Mouse (Mus musculus) left cerebral cortex, adult 18-20 months (tissue): ENCODE measurements around the gene E4f1. TPM values are rescaled to one million over a fixed set of nuclear protein-coding genes. Genes with fewer than 3 reads are reported as not detected.

Experiments
- DNase-seq, 2 experiments: peaks; one replicate each; pipeline ENCODE4 v3.0.0; 2021 to 2022; ENCODE audit warnings: low spot score in 2 of 2, mixed read lengths in 1 of 2
- long read RNA-seq, 2 experiments: library from polyadenylated mRNA; stranded (forward); transcript quantifications; one replicate each; pipeline ENCODE4 v2.0.0; 2021
- total RNA-seq, 2 experiments: library from RNA; stranded (reverse); gene quantifications; 2 replicates each; pipeline ENCODE4 v1.2.3; 2021

Gene E4f1
- total RNA-seq: 10 to 100 TPM; 32.5 to 34.3 TPM
- long read RNA-seq, experiment 1, transcript E4f1-201 (14 exons, 2,574 nt): major isoform, 5 of 47 reads
- long read RNA-seq, experiment 1, partial matches to known transcripts: 10 of 47 reads
- long read RNA-seq, experiment 1, other reads (novel, unspliced or antisense): 31 of 47 reads
- long read RNA-seq, experiment 2, partial matches to known transcripts: 6 of 26 reads
- long read RNA-seq, experiment 2, other reads (novel, unspliced or antisense): 18 of 26 reads

DNA sequence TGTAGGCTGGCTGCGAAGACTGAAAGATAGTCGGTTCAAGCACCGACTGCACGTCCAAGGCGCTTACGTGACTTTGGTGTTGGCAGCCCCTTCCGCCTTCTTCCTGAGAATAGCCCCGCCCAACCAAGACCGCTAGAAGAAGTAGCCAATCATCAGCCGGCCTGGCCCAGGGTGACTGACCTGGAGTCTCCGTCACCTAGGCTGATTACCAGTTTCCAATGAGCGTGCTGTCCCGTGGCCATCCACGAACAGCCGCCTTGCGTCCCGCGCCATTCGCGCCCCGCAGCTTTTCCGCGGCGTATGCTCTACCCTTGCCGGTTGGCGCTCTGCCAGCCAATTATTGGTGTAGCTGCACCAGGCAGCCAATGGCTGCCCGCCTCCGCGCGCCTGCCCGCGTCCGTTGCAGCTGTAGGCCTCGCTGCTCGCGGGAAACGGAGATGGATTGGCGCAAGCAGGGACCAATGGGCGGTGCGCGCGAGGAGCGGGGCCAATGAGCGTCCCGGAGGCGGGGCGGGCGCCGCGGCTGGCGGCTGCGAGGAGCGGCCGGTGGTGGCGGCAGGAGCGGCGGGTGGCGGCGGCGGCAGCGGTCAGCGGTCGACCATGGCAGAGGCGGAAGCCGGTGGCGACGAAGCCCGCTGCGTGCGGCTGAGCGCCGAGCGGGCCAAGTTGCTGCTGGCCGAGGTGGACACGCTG lies at the start of gene E4f1, which contains the start of gene Pgp:
E4f1 (minus strand) TSS at position 404 of the 693 bp plus-strand sequence.
Pgp (plus strand) TSS at position 483 of the 693 bp plus-strand sequence.
- peak; percentile 99 to 100 for DNase-seq

DNA sequence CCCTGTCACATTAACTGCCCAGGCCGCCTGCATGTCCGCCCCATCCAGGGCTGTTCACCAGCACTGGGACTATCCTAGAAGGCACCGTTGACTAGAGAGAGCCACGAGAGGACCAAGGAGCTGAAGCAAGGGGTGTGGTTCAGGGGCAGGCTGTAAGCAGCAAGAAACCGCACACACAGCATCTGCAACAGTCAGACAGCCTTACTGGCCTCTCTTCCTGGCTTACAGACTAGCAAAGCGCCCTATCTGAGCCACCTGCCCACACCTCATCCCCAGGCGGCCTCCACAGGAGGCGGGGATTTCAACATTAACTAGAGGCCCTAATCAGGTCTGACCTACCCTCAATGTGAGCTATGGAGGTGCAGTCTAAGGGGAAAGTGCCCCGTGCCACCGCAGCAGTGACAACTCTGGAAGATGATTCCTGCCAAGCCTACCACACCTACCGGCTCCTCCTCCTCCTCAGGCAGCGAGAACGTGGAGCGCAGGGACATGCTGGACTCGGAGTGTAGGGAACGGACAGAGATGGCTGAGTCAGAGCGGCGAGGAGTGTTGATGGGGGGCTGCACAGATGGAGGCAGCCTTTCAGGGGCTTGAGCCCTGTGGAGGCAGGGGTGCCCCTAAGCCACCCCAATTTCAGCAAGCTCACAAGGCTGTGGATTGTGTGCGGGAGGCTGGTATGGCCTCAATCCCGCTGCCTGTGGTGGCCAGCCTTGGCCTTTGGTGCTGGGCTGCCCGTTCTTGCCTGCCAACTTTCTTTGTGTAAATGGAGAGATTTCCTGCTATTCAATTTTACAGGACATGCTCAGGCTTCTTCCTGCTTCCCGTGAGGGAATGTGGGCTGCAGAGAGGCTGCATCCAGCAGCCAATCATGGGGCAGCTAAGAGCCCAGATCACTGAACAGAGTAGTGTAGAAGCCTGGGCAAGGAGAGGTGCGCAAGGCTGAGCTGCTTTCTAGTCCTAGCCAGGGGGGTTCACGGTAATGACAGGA lies 44.5 kb upstream of the E4f1 start:
- no peak for DNase-seq

DNA sequence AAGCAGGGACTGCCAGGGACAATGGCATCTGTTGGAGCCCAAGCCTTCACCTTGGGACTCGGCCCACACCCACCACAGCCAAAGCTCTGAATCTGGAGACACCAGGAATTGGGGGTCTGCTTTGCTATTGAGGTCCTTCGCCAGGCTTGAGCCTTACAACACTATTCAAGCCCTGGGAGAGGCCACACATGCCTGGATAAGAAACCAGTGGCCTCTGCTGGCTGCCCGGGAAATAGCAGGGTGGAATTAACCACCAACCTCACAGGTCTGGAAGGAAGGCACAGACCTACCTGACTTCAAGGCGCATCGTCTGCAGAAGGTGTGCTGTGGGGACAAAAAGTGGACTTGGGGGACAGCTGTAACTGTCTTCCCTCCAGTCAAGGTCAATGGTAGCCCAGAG lies 43.5 kb upstream of the E4f1 start:
- DNase-seq: peak; percentile 73 to 79

DNA sequence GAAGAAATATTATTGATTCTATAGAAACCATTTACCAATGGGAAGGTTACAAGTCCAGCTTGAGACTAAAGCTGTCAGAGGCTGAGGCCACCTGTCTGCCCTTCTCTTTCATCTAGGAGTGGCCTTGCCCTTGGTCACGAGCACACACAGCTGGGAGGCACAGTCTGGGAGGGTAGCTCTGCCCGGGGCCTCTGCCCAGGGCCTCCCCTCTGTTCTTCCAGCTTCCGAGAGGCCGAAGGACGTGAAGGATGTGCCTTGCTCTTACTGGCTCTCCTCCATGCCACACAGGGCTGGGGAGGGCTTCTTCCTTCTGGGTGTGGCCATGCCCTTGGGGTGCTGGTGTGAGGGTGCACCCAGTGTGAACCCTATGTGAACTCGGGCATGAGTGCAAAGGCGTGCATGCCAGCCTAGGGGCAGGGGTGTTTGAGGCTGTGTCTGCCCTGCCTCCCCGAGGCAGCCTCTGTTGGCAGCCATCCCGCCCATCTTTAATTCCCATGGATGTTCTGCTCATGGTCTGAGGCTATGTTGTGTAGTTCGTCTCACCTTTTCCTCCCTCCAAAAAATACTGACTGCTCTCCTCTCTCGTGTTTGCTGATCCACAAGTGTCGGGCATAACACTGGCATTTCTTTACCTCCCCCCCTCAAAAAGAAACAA lies 37.8 kb upstream of the E4f1 start:
- DNase-seq: no peak

DNA sequence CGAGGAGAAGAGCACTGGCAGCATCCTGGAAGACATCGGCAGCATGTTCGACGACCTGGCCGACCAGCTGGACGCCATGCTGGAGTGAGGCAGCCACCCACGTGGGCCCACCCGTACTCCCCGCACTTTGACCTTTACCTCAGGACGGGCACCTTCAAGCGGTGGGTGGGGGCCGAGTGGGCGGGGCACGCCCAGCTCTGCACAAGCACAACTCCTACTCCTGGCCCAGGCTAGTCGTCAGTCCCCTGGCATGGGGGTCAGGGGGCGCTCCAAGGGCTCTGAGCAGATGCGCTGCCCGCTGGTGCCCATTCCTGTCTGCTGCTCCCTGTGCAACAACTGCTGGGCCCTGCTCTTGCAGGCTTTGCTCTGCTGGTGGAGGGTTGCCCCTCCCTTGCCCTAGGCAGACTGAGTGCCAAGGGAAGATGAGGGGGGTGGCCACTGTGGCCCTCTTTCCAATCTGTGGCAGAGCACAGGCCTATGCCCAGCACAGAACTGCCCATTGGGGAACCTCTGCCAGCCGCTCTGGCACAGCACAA lies 37.1 kb upstream of the E4f1 start:
- DNase-seq: no peak

DNA sequence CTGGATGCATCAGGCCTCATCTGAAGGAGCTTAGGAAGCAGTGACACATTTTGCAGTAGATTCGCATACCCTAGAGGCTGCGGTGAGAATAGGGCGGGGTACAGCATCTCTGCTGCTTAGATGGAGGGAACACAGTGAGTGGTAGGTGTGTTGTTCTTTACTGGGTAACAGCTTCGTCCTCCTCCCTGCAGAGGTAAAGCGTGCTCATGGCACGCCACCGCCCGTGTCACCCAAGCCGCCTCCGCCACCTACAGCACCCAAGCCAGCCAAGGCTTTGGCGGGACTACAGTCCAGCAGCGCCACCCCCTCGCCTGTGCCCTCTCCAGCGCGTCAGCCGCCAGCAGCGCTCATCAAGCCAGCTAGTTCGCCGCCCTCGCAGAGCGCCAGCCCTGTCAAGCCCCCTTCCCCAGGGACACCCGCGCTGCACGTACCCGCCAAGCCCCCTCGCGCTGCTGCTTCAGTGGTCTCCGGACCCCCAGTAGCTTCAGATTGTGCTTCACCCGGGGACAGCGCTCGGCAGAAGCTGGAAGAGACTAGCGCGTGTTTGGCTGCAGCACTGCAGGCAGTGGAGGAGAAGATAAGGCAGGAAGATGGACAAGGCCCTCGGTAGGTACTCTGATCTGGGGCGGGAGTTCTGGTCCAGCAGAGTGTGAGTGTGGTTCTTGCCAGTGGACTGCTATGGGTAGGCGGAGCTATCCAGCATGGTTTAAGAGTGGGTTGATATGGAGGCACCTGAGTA lies 36.4 kb upstream of the E4f1 start:
- peak; percentile 74 to 82 for DNase-seq

DNA sequence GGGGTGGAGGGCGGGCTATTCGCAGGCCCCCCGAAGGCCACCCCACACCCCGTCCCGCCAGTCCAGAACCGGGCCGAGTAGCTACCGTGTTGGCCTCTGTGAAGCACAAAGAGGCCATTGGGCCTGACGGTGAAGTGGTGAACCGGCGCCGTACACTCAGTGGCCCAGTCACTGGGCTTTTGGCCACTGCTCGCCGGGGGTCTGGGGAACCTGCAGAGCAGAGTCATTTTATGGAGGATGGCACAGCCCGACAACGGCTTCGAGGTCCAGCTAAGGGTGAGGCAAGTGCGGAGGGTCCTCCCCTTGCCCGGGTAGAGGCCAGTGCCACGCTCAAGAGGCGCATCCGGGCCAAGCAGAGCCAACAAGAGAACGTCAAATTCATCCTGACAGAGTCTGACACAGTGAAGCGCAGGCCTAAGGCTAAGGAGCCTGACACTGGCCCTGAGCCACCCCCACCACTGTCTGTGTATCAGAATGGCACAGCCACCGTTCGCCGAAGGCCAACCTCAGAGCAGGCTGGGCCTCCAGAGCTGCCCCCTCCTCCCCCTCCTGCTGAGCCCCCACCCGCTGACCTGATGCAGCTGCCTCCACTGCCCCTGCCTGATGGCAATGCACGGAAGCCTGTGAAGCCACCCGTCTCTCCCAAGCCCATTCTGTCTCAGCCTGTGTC lies 35.3 kb upstream of the E4f1 start:
- no peak for DNase-seq

DNA sequence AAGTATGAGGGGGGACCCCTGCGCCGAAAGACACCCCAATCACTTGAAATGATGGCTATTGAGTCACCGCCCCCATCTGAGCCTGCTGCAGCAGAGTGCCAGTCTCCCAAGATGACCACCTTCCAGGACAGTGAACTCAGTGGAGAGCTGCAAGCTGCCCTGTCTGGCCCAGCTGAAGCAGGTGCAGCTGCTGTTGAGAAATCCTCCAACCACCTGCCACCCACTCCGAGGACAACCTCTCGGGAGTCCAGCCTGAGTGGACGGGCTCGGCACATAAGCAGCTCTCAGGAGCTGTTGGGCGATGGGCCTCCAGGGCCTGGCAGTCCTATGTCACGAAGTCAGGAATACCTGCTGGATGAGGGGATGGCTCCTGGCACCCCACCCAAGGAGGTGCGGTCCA lies 34.0 kb upstream of the E4f1 start:
- DNase-seq: no peak

DNA sequence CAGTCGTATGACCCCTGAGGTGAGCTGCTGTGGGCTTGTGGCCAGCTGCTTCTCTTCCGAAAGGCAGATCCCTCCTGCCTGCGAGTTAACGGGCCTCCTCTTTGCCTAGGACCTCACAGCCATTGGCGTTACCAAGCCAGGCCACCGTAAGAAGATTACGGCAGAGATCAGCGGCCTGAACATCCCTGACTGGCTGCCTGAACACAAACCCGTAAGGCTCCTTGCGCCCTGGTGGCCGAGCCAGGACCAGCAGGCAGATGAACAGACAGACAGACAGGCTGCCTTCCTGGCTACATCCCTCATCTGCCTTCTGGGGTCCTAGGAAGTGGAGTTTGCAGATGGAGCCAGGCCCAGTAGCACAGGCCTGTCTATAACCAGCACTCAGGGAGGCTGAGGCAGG lies 32.1 kb upstream of the E4f1 start:
- DNase-seq: no peak

DNA sequence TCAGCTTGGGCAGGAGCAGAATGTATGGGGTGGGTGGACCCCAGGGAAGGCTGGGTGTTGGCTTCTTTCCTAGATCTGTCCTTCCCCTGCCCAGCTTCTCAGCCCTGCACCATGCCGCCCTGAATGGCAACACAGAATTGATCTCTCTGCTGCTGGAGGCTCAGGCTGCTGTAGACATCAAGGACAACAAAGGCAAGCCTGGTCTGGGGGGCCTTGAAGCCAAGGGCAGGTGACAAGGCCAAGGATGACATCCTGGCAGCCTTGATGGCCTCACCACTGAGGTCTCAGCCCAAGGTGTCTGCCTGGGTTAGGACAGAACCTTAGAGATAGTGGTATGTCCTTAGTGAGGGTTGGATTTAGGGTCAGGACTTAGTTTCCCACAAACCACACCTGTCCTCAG lies 25.9 kb upstream of the E4f1 start:
- DNase-seq: no peak

DNA sequence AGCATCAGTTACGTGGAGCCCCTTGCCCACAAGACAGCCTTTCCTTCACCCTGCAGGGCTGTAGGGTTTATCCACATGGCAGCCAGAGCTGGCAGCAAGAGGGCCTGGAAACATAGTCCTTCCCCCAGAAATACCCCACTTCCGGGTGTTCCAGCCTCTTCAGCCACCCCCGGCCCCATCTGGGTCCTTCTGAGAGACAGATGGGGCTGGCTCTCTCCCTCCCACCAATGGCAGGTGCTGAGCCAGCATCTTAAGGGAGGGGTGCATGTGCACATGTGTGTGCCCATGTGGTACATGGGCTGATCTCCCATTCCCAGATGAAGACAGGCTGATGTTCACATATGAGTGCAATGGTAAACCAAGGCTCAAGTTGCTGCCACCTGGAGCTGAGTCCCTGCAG lies 25.3 kb upstream of the E4f1 start:
- DNase-seq: peak; percentile 74 to 80

DNA sequence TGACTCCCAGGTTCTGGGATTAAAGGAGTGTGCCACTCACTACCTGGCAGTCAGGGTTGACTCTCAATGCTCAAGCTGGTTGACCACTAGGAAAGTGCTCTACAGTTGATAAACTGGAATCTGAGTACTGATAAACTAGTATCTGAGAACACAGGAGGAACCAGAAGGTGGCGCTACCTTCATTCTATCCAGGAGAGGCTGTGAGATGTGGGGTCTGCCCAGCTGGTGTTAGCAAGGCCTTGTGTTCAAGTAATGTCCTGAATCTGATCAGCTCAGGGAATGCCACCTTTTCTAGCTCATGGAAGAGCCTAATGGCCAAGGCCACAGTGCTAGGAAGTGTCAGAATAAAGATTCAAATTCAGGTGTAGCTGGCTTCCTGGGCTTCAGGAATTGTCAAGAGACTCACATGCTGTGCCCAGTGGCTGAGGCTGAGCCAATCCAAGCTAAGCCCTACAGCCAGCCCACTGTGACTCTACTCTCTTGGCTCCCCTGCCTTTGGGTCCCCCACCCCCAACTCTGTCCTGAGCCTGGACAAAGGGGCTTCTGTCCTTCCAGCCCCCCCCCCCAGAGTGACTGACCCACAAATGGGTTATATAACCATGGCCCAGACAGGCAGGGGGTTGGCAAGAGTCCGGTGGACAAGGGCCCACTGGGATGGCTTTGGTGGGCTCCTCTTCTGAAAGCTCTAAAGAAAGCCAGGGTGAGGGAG lies 24.7 kb upstream of the E4f1 start:
- DNase-seq: peak; percentile 62 to 68

DNA sequence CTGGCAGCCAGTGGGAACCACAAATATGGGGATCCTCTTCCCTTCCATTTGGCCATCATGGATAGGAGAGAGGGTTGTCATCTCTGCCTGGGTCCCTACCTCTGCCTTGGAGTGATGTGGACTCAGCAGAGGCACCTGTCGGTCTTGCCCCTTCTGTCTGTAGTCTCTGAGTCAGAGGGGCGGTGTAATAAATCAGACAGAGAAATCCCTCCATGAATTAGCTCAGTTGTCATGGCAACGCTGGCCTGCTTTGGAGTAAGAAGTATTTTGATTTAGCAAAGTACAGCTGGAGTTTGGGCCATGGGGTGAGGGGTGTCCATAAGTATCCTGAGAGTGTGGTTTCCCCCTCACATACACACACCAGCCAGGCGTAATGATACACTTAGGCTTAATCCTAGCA lies 20.3 kb upstream of the E4f1 start:
- peak in 1 of 2 experiments; percentile 32 for DNase-seq

DNA sequence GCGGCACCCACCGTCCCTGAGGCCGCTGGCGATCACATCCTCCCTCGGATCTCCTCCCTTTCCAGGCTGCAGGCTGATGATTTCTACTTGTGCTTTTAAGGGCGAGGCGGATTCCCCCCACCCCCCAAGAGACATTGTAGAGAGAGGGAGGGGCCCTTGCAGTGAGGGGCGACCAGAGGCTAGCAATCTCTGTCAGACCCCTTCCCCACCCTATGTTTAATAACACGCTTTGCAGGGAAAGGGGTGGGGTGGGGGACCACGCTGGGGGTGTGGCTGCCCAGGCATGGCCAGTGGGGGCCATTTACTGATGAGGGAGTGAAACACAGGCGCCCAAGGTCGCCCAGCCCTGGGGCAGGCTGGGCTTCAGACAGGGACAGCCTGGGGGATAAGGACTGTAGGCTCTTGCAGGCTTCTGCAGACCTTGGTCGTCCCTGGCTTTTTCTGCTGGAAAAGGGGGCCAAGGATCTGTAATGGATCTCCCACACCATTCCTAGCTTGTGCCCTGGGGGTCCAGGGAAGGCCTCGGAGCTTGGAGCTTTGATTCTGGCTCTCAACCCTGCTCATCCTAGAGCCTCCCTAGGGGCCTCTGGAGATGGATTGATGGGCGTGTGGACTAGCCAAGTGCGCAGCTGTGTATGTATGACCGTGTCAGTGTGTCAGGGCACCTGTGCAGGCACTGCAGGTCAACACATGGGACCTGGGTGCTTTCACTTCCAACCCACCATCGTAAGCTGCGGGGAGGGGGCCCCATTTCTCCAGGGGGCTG lies 19.3 kb upstream of the E4f1 start:
- DNase-seq: no peak

DNA sequence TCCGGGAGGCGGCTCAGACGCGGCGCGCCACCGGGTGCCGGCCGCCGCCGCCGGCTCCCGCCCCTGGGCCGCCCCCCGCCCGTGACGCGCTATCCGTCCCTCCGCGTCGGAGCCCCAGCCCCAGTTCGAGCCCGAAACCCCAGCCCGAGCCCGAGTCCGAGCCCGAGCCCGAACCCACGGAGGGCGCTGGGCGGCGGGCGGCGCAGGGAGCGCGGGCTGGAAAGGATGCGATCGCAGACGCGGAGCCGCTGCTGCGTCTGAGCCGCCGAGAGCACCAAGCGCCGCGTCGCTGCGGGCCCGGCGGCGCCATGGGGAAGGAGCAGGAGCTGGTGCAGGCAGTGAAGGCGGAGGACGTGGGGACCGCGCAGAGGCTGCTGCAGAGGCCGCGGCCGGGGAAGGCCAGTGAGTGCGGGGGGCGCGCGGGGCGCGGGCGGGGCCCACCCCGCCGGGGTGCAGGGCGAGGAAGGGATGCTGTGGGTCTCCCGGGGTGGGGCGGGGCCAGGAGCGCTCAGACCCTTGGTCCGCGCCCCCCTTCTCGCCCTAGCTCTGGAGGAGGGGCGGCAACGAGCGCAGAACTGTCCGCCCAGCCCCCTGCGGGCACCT lies 18.6 kb upstream of the E4f1 start:
- peak; percentile 41 to 60 for DNase-seq

DNA sequence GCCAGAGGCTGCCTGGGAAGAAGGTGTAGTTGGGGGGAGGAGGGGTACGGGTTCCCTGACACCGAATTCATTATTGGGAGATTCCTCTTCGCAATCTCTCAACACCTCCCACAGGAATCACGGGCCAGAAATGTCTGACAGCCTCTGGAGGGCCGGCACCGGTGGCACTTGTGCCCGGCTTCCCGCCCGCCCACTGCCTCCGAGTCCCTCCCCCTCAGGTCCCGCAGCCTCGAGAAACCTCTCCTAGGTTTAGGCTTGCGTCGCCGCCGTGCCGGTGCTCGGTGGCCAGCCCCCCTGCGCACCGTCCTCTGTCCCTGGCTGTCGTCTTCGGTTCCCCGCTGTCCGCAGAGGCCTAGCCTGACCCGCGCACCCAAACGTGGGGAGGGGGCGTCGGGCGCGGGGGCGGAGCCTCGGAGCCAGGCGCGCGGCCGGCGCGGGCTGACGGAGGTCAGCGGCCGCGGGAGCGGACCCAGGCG lies 18.1 kb upstream of the E4f1 start, which contains the start of gene Caskin1:
Caskin1 (plus strand) TSS at position 416 of the 476 bp plus-strand sequence.
- peak; percentile 50 to 69 for DNase-seq

DNA sequence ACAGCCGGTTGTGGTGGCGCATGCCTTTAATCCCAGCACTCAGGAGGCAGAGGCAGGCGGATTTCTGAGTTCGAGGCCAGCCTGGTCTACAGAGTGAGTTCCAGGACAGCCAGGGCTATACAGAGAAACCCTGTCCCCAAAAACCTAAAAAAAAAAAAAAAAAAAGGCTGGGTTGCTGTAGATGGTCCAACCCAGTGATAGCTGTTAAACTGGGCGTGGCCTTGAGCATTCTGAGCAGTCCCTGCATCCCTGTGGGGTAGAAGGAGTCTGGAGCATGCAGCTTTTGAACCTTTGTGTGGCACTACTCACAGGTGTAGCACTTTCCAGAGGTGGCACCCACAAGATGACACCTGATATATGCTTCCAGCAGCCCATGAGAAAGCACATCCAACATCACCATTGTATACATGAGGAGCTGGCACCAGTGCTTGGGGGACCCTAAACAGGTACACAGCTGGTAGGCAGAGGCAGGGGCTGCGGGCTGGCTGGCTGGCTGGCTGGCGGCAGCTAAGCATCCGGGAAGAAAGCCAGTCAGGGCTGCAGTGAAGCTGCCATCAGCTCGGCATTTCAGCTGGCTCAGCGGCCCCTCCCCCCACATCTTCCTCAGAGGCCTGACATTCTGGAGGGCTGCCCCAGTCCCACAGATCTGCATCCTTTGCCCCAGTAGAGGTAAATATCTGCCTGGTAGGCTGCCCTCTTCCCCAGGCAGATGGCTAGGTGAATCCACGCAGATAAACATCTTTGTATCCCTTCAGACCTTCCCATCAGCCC lies 15.2 kb upstream of the E4f1 start:
- no peak for DNase-seq
